Mouse (Mus musculus): ENCODE measurements around the gene Acot9. TPM values are rescaled to one million over a fixed set of nuclear protein-coding genes. Genes with fewer than 3 reads are reported as not detected.

Gene Acot9
- total RNA-seq, 1 experiment from 2014 or later: 40.9 TPM

Other genes starting within 250 kb of the Acot9 start
- not detected in 2 replicates for gene Magea5, start 199.3 kb upstream of the Acot9 start, total RNA-seq (2017)
- gene Magea1, start 172.7 kb upstream of the Acot9 start, total RNA-seq (2017): not detected in 2 replicates
- gene Magea2, start 168.8 kb upstream of the Acot9 start, total RNA-seq (2017): not detected in 2 replicates
- gene Cldn34b2, start 134.0 kb upstream of the Acot9 start, total RNA-seq (2017): not detected in 2 replicates
- 128 and 184 TPM in 2 replicates for gene Sat1, start 46.0 kb upstream of the Acot9 start, total RNA-seq (2017)
- 41.3 and 94.8 TPM in 2 replicates for gene Prdx4, start 78.3 kb downstream of the Acot9 start, total RNA-seq (2017)